Mouse (Mus musculus): ENCODE results near the gene Upb1. TPM values are rescaled to one million over a fixed set of nuclear protein-coding genes. Genes with fewer than 3 reads are reported as not detected.

Upb1 gene
- polyA plus RNA-seq, 1 experiment from 2014 or later: 11.9 TPM

DNA sequence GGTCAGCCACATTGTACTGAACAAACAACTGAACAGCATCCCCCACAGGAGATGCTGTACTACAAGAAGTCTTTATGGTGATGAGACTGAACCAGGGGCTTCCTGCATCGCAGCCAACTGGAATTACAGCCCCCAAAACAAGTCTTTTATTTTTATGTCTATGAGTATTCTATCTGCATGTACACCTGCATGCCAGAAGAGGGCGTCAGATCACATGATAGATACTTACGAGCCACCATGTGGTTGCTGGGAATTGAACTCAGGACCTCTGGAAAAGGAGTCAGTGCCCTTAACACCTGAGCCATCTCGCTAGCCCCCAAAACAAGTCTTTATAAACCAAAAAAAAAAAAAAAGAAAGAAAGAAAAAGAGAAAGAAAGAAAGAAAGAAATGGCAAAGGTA, 42.1 kb downstream of the Upb1 start:
- Histone ChIP-seq H3K36me3 (ENCODE audit: insufficient read depth, low read length) (no peaks in the 10 kb centered on the region), H3K9me3 (replicated peaks; ENCODE audit: low read length) (no peaks in the 10 kb centered on the region), H3K4me1 (replicated peaks; ENCODE audit: insufficient read depth, low read length) (peaks cover 8% of the 10 kb centered on the region; the same call in 1 of the 2 replicates), H3K27me3 (ENCODE audit: insufficient read depth, low read length) (no peaks in the 10 kb centered on the region), H3K4me2 (ENCODE audit: low read length) (no peak overlapping the region), H3K27ac (no peak overlapping the region), H3K4me3 (replicated peaks; ENCODE audit: low read depth, low read length) (no peak overlapping the region), H3K9ac (ENCODE audit: low read depth, low read length) (no peak overlapping the region)
- ATAC-seq (replicated peaks; ENCODE audit: low FRiP score, low read depth) (no peak), DNase-seq (ENCODE audit: low spot score) (no peak)
- no peak for TF ChIP-seq CTCF (IDR thresholded peaks at IDR 0.05; ENCODE audit: low read depth)
- 83% methylated on average over 4 of the region's 4 CpGs for WGBS

DNA sequence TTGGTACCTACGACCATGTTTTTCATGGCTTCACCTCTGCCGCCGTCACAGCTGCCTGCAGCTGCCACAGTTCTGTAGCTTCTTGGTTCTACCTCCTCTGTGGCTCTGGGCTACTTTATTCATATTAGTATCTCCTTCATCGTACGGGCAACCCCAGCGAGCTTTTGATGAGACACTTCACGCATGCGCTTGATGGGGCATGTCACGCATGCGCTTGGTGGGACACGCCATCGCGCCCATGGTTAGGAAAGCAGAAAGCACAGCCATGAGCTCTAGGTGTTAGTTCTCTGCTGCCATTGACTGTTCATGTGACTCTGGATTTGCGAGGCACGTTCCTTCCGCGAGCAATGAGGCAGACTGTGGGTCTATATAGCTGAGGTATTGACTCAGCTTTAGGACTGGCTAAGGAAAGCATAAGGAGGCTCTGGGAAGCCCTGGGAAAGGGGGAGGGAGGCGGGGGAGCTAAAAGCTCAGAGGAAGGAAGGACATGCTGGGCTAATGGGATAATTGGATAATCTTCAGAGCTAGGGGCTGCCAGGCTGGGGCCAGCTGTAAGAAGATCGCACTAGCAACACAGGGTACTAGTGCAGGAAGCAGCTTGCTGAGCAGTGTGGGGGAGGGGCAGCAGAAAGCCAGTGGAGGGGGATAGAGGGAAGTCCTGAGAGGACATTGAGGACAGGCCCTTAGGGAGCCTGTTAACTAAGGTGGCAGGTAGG, 43.4 kb downstream of the Upb1 start:
- Histone ChIP-seq H3K4me2 (ENCODE audit: low read length) (no peak overlapping the region), H3K9me3 (replicated peaks; ENCODE audit: low read length) (no peaks in the 10 kb centered on the region), H3K36me3 (ENCODE audit: insufficient read depth, low read length) (no peaks in the 10 kb centered on the region), H3K27me3 (ENCODE audit: insufficient read depth, low read length) (no peaks in the 10 kb centered on the region), H3K4me1 (replicated peaks; ENCODE audit: insufficient read depth, low read length) (peaks cover 8% of the 10 kb centered on the region; the same call in 1 of the 2 replicates), H3K4me3 (replicated peaks; ENCODE audit: low read depth, low read length) (no peak overlapping the region), H3K9ac (ENCODE audit: low read depth, low read length) (no peak overlapping the region), H3K27ac (0 out of 2 replicates have a peak overlapping the region, but pooled peaks have one; percentile 6)
- DNase-seq (ENCODE audit: low spot score): no peak
- WGBS: 67% methylated on average over 19 of the region's 19 CpGs
- ATAC-seq (replicated peaks; ENCODE audit: low FRiP score, low read depth): no peak
- TF ChIP-seq CTCF (IDR thresholded peaks at IDR 0.05; ENCODE audit: low read depth): no peak

DNA sequence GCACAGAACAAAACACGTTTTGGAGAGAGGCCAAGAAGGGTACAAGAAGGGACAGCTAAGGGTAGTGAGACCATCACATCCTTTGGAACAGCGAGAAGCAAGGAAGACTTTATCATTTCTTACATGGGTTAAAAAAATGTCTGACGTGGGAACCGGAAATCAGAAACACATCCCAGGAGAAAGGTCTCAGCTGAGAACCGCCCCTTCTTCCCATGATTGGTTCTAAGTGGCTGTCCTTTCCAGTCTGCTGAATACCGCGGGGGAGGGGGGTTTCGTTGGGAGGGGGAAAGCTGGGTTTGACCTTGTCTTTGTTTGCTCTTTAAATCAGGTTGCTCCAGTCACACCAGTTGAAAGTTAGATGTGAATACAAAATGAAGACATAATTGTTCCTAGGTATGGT, 44.1 kb downstream of the Upb1 start:
- peaks cover 8% of the 10 kb centered on the region for H3K4me1 ChIP-seq (replicated peaks; ENCODE audit: insufficient read depth, low read length)
- DNase-seq (ENCODE audit: low spot score) (peak; percentile 43), ATAC-seq (replicated peaks; ENCODE audit: low FRiP score, low read depth) (no peak; the same call in 1 of the 2 replicates)
- peak overlapping the region; percentile 32; the same call in 1 of the 2 replicates for H3K27ac ChIP-seq
- no peak overlapping the region for H3K4me3 ChIP-seq (replicated peaks; ENCODE audit: low read depth, low read length)
- 35% methylated on average over 8 of the region's 8 CpGs for WGBS
- H3K4me2 ChIP-seq (ENCODE audit: low read length): no peak overlapping the region
- H3K9me3 ChIP-seq (replicated peaks; ENCODE audit: low read length): no peaks in the 10 kb centered on the region
- no peaks in the 10 kb centered on the region for H3K36me3 ChIP-seq (ENCODE audit: insufficient read depth, low read length)
- no peak overlapping the region for H3K9ac ChIP-seq (ENCODE audit: low read depth, low read length)
- TF ChIP-seq CTCF (IDR thresholded peaks at IDR 0.05; ENCODE audit: low read depth): no peak
- H3K27me3 ChIP-seq (ENCODE audit: insufficient read depth, low read length): no peaks in the 10 kb centered on the region

DNA sequence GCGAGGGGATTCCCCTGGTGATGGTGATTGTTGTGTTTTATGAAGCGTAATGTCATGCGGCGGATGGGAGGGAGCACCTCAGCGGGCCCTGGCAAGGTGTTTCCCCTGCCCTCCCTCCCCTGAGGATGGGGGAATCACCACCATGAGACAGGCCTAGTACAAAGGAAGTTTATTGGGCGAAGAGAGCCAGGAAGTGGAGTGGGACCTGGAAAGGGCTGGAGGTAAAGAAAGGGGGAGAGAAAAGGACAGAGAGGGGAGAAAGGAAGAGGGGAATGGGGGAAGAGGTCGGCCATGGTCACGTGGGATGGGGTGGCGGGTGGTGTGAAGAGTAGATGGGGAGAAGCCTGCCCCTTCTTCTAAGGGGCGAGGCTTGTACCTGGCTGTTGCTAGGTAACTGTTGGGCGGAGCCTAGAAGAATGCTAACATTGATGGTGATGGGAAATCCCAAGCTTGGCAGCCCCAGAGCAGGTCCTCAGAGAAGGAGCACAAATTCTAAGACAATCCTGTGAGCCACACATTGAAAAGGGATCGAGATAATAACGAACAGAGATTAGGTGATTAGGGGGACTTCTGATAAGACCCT, 45.7 kb downstream of the Upb1 start:
- Histone ChIP-seq H3K27ac (peak overlapping the region; percentile 55; the same call in 1 of the 2 replicates), H3K4me3 (replicated peaks; ENCODE audit: low read depth, low read length) (no peak overlapping the region), H3K27me3 (ENCODE audit: insufficient read depth, low read length) (no peaks in the 10 kb centered on the region), H3K9ac (ENCODE audit: low read depth, low read length) (no peak overlapping the region), H3K4me1 (replicated peaks; ENCODE audit: insufficient read depth, low read length) (peaks cover 8% of the 10 kb centered on the region), H3K9me3 (replicated peaks; ENCODE audit: low read length) (no peaks in the 10 kb centered on the region), H3K36me3 (ENCODE audit: insufficient read depth, low read length) (no peaks in the 10 kb centered on the region), H3K4me2 (ENCODE audit: low read length) (no peak overlapping the region)
- ATAC-seq (replicated peaks; ENCODE audit: low FRiP score, low read depth) (no peak; the same call in 1 of the 2 replicates), DNase-seq (ENCODE audit: low spot score) (peak; percentile 64)
- WGBS: 63% methylated on average over 13 of the region's 13 CpGs
- TF ChIP-seq CTCF (IDR thresholded peaks at IDR 0.05; ENCODE audit: low read depth): no peak

DNA sequence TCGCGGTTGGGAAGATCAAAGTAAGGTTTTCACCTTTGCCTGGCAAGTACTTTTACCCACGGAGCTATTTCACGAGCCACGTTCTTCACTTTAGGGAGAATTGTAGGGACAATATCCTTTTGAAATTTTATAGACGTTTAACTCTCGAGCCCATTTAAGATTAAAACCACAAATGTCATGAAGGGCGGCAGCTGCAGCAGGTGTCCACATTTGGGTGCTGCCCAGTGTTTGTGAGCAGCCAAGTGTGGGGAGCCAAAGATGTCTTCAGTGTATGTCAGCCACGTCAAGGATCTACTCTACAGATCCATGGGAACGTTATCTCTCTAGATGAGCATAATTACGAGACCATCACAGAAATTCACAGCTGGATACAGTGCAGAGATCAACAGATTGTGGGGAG, 46.6 kb downstream of the Upb1 start:
- Histone ChIP-seq H3K36me3 (ENCODE audit: insufficient read depth, low read length) (no peaks in the 10 kb centered on the region), H3K4me3 (replicated peaks; ENCODE audit: low read depth, low read length) (no peak overlapping the region), H3K9me3 (replicated peaks; ENCODE audit: low read length) (no peaks in the 10 kb centered on the region), H3K9ac (ENCODE audit: low read depth, low read length) (no peak overlapping the region), H3K27ac (no peak overlapping the region), H3K27me3 (ENCODE audit: insufficient read depth, low read length) (no peaks in the 10 kb centered on the region), H3K4me2 (ENCODE audit: low read length) (no peak overlapping the region), H3K4me1 (replicated peaks; ENCODE audit: insufficient read depth, low read length) (peaks cover 8% of the 10 kb centered on the region)
- ATAC-seq (replicated peaks; ENCODE audit: low FRiP score, low read depth) (no peak), DNase-seq (ENCODE audit: low spot score) (no peak)
- no peak for TF ChIP-seq CTCF (IDR thresholded peaks at IDR 0.05; ENCODE audit: low read depth)
- 74% methylated on average over 11 of the region's 11 CpGs for WGBS

DNA sequence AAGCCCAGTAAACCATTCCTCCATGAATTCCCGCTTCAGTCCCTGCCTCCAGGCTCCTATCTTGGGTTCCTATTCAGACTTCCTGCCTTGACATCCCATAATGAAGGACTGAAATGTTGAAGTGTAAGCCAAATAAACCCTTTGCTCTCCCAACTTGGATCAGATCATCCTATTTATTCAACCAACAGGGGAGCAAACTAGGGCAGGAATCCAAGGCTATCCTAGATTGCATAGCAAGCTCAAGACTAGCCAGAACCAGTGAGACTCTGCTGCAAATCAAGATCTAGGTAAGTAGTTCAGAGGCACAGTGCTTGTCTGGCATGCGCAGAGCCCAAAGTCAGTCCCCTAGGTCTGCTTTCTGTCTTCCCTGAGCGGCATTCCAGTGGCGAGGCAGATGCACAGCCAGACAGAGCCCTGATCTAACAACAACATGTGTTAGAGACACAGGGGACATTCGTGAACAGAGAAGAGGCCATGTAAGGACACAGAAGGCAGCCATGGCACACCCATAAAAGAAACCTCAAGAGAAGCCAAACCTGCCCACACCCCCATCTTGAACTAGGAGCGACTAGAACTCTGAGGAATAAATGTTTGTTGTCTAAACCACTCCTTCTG, 48.0 kb downstream of the Upb1 start:
- TF ChIP-seq CTCF (IDR thresholded peaks at IDR 0.05; ENCODE audit: low read depth): no peak
- Histone ChIP-seq H3K27ac (no peak overlapping the region), H3K27me3 (ENCODE audit: insufficient read depth, low read length) (no peaks in the 10 kb centered on the region), H3K4me2 (ENCODE audit: low read length) (no peak overlapping the region), H3K4me1 (replicated peaks; ENCODE audit: insufficient read depth, low read length) (peaks cover 8% of the 10 kb centered on the region), H3K9ac (ENCODE audit: low read depth, low read length) (no peak overlapping the region), H3K4me3 (replicated peaks; ENCODE audit: low read depth, low read length) (no peak overlapping the region), H3K36me3 (ENCODE audit: insufficient read depth, low read length) (no peaks in the 10 kb centered on the region), H3K9me3 (replicated peaks; ENCODE audit: low read length) (no peaks in the 10 kb centered on the region)
- WGBS: 77% methylated on average over 6 of the region's 6 CpGs
- DNase-seq (ENCODE audit: low spot score): no peak
- no peak for ATAC-seq (replicated peaks; ENCODE audit: low FRiP score, low read depth)
